Mouse (Mus musculus) stomach, adult 2 months (tissue): ENCODE measurements around the gene Rrad. TPM values are rescaled to one million over a fixed set of nuclear protein-coding genes. Genes with fewer than 3 reads are reported as not detected.

Experiments
- polyA plus RNA-seq: library from polyadenylated mRNA; depleted of rRNA; stranded (reverse); fragments of >200 nt; gene quantifications from 2 replicates; pipeline ENCODE4 v1.2.3, GENCODE M21; 2012; rRNA removed

Gene Rrad
- polyA plus RNA-seq: 6.5 and 13.8 TPM in 2 replicates

GRCm38 (mm10) chr8:104630981-104631663 lies at the start of gene Rrad:
TSS of gene Rrad (minus strand) at chr8:104631327.

GRCm38 (mm10) chr8:104641426-104642323 lies 10.5 kb upstream of the Rrad start, which contains the start of gene Ciao2b:
TSS of gene Ciao2b (minus strand) at chr8:104641965.

GRCm38 (mm10) chr8:104624161-104624560 lies 7.0 kb downstream of the Rrad start, which contains the start of gene Cdh16:
TSS of gene Cdh16 (minus strand) at chr8:104624396.

GRCm38 (mm10) chr8:104591133-104591834 lies 39.8 kb downstream of the Rrad start, which contains the start of gene Pdp2:
TSS of gene Pdp2 (plus strand) at chr8:104591451.

Other genes with a start within 250 kb of the Rrad start
- gene Cmtm4, start 235.5 kb downstream of the Rrad start, polyA plus RNA-seq: 14.2 and 14.5 TPM in 2 replicates
- gene Dync1li2, start 188.3 kb downstream of the Rrad start, polyA plus RNA-seq: 3.2 and 4.5 TPM in 2 replicates
- 0.04 and 0.13 TPM in 2 replicates for gene Terb1, start 121.4 kb downstream of the Rrad start, polyA plus RNA-seq
- gene Nae1, start 96.7 kb downstream of the Rrad start, polyA plus RNA-seq: 0.77 and 0.78 TPM in 2 replicates
- gene Car7, start 96.6 kb downstream of the Rrad start, polyA plus RNA-seq: 2.8 and 3.1 TPM in 2 replicates
- 1.0 and 1.1 TPM in 2 replicates for gene Pdp2, start 39.9 kb downstream of the Rrad start, polyA plus RNA-seq
- gene Cdh16, start 6.9 kb downstream of the Rrad start, polyA plus RNA-seq: 0.04 TPM in 1 of 2 replicates, not detected in the other
- 27.4 and 32.5 TPM in 2 replicates for gene Ciao2b, start 10.6 kb upstream of the Rrad start, polyA plus RNA-seq
- 7.3 and 13.3 TPM in 2 replicates for gene Ces2a, start 102.7 kb upstream of the Rrad start, polyA plus RNA-seq
- 4.8 and 6.6 TPM in 2 replicates for gene Ces2b, start 200.2 kb upstream of the Rrad start, polyA plus RNA-seq
- 100 and 139 TPM in 2 replicates for gene Ces2c, start 215.7 kb upstream of the Rrad start, polyA plus RNA-seq